In the genomic region with DNA sequence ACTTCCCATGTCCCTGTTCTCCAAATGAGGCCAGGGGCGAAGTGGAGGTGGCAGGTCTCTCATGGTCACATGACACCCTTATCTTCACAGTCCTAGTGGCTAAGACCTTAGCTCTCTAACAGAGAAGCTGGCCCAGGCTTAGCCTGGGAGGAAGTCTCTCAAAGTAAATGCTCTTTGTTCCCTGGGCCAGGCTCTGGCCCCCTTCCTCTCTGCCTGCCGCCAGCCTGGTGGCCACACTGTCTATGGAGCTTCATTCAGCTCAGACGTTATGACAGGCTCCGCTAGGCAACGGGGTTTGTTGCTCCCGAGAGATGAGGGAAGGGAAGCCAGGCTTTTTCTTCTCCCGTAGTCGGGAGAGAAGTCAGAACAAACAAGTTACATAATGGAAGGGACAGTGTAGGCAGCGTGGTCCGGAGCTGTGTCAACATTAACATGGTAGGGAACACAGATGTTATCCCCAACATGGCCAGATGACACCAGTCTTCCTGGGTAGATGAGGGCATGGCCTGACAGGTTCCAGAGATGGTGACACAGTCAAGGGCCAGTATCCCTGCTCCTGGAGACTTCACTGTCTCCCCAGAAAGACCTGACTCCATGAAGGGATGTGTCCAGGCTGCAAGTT, we compare ENCODE assay signal across 11 mouse cellular contexts. TPM values are rescaled to one million over a fixed set of nuclear protein-coding genes. Genes with fewer than 3 reads are reported as not detected.
DNase-seq lines count a peak whose midpoint lies in the region; ATAC-seq and TF ChIP-seq lines count a peak whose summit lies in the region.
"Had no signal": no experiment of that assay in that cellular context is flagged by ENCODE, and none has a peak within 500 bp of the region (broad histone marks: within the 10 kb centered on the region; RNA-seq: fewer than 3 reads in every experiment).

No protein-coding gene starts in this region.

- H3K79me3 ChIP-seq in C2C12 (ENCODE audit: low read depth): peaks cover 67% of the 10 kb centered on the region

- DNase-seq in heart, adult 11 months: peak; percentile 96
- DNase-seq in heart, postnatal 10 days: no peak
- peak in 1 of 3 experiments; percentile 16 for DNase-seq in liver, embryonic 14.5 days (ENCODE audit: low read depth in 3 of 3, low spot score in 3 of 3)
- no peak for DNase-seq in adrenal gland, adult 8-10 months
- no peak for DNase-seq in frontal cortex, postnatal 36 days (ENCODE audit: low spot score in 2 of 2)
- DNase-seq: adrenal gland, adult 2 months; cerebellum, postnatal 25 days had no signal

- H3K9ac ChIP-seq in heart, embryonic 15.5 days: no peak overlapping the region
- H3K9ac ChIP-seq in liver, embryonic 14.5 days (replicated peaks): no peak overlapping the region
- H3K9ac ChIP-seq in kidney, embryonic 15.5 days: no peak overlapping the region

- no peak overlapping the region for H3K4me3 ChIP-seq in C2C12 (ENCODE audit: insufficient read depth, poor library complexity, severe bottlenecking)
- H3K4me3 ChIP-seq in heart, embryonic 15.5 days: no peak overlapping the region
- no peak overlapping the region for H3K4me3 ChIP-seq in liver, embryonic 14.5 days (ENCODE audit: insufficient read depth in 1 of 2, low read depth in 2 of 2, low read length in 2 of 2)
- no peak overlapping the region for H3K4me3 ChIP-seq in kidney, embryonic 15.5 days (replicated peaks)

- H3K27ac ChIP-seq in heart, embryonic 15.5 days: peak overlapping the region; percentile 46
- H3K27ac ChIP-seq in liver, embryonic 14.5 days: no peak overlapping the region
- H3K27ac ChIP-seq in kidney, embryonic 15.5 days: no peak overlapping the region

- H3K79me2 ChIP-seq in C2C12 (ENCODE audit: control insufficient read depth, insufficient read depth): peaks cover 96% of the 10 kb centered on the region

- H3K4me1 ChIP-seq in heart, embryonic 15.5 days (replicated peaks): peaks cover 46% of the 10 kb centered on the region
- peaks cover 0 to 15% of the 10 kb centered on the region in 2 experiments; a peak in 3 of 4 replicates for H3K4me1 ChIP-seq in liver, embryonic 14.5 days (replicated peaks; ENCODE audit: control insufficient read depth in 2 of 2, insufficient read depth in 2 of 2, low read length in 1 of 2)
- H3K4me1 ChIP-seq in kidney, embryonic 15.5 days: peaks cover 30% of the 10 kb centered on the region

- H3K36me3 ChIP-seq in C2C12 (ENCODE audit: control insufficient read depth, insufficient read depth): peaks cover 21% of the 10 kb centered on the region
- H3K36me3 ChIP-seq in heart, embryonic 15.5 days: no peaks in the 10 kb centered on the region
- no peaks in the 10 kb centered on the region for H3K36me3 ChIP-seq in liver, embryonic 14.5 days (replicated peaks; ENCODE audit: control insufficient read depth, insufficient read depth, low read depth)
- H3K36me3 ChIP-seq in kidney, embryonic 15.5 days: 0 out of 2 replicates have a peak, but pooled peaks cover 9% of the 10 kb centered on the region

- H3K4me2 ChIP-seq in heart, embryonic 15.5 days: no peak overlapping the region; the same call in 1 of the 2 replicates
- H3K4me2 ChIP-seq in liver, embryonic 14.5 days (ENCODE audit: low read depth): peak overlapping the region; percentile 11; the same call in 1 of the 2 replicates
- no peak overlapping the region for H3K4me2 ChIP-seq in kidney, embryonic 15.5 days

- no peak for TF ChIP-seq CTCF in C2C12 (IDR thresholded peaks at IDR 0.05; ENCODE audit: control insufficient read depth, insufficient read depth, insufficient read length)
- TF ChIP-seq CTCF in liver, embryonic 14.5 days (IDR thresholded peaks at IDR 0.05; ENCODE audit: low read depth): no peak

- H3K9me3 ChIP-seq in heart, embryonic 15.5 days (replicated peaks): no peaks in the 10 kb centered on the region
- H3K9me3 ChIP-seq in liver, embryonic 14.5 days (ENCODE audit: control insufficient read depth, low read length): no peaks in the 10 kb centered on the region
- no peaks in the 10 kb centered on the region for H3K9me3 ChIP-seq in kidney, embryonic 15.5 days (replicated peaks)

- whole genome bisulfite sequencing in heart, embryonic 15.5 days: 28% methylated on average over 10 of the region's 10 CpGs
- 29% methylated on average over 10 of the region's 10 CpGs for WGBS in liver, embryonic 14.5 days (ENCODE audit: insufficient replicate concordance)
- WGBS in kidney, embryonic 15.5 days: 52% methylated on average over 10 of the region's 10 CpGs

- no peak overlapping the region for H3ac ChIP-seq in C2C12 (ENCODE audit: control insufficient read depth, insufficient read length, low read depth)

- TF ChIP-seq EP300 in liver, embryonic 14.5 days (IDR thresholded peaks at IDR 0.05; ENCODE audit: low read depth): no peak

- intact Hi-C loops in heart, postnatal 10 days (cut with DNase I): no loop called here

- peak; percentile 55; the same call in 1 of the 2 replicates for ATAC-seq in heart, embryonic 15.5 days (replicated peaks; ENCODE audit: insufficient number of reproducible peaks, insufficient read depth, low FRiP score, low read depth)
- peak; percentile 33; the same call in 1 of the 2 replicates for ATAC-seq in liver, embryonic 14.5 days (ENCODE audit: insufficient read depth)
- ATAC-seq in kidney, embryonic 15.5 days (replicated peaks; ENCODE audit: low FRiP score): no peak
- ATAC-seq: forebrain, embryonic 16.5 days had no signal

- no peaks in the 10 kb centered on the region for H3K27me3 ChIP-seq in C2C12 (ENCODE audit: control insufficient read depth, insufficient read depth, insufficient read length)
- H3K27me3 ChIP-seq in heart, embryonic 15.5 days: no peaks in the 10 kb centered on the region
- no peaks in the 10 kb centered on the region for H3K27me3 ChIP-seq in liver, embryonic 14.5 days (ENCODE audit: control insufficient read depth, insufficient read depth, low read length)
- no peaks in the 10 kb centered on the region for H3K27me3 ChIP-seq in kidney, embryonic 15.5 days

TF ChIP-seq in C2C12, 6 proteins besides CTCF, POLR2A, EP300 and RAD21:
- peak; percentile 17 for TF ChIP-seq USF1 (IDR thresholded peaks at IDR 0.05; ENCODE audit: low read depth)
- no peak for TF ChIP-seq CEBPB (IDR thresholded peaks at IDR 0.05; ENCODE audit: low read depth)
- TF ChIP-seq MAX (IDR thresholded peaks at IDR 0.05): no peak
- no peak for TF ChIP-seq MYOD1 (IDR thresholded peaks at IDR 0.05; ENCODE audit: control insufficient read depth, insufficient read length, low read depth)

RNA-seq across cellular contexts. Expression of gene Klhl26, which starts 7.4 kb away (rescaled TPM):
- total RNA-seq in heart, postnatal 10 days (2021): 1 to 10 TPM; 8.4 to 8.9 TPM
- 34.4 TPM for polyA plus RNA-seq in C2C12 (2012; fragmentation: generic; extraction: Trizol)
- 8.7 and 12.7 TPM in 2 replicates for polyA plus RNA-seq in heart, embryonic 15.5 days (2015; fragmentation: Nextera tagmentation; extraction: Ambion mirVana)
- 6.5 and 7.1 TPM in 2 replicates for polyA plus RNA-seq in liver, embryonic 14.5 days (2012; rRNA removed)
- polyA plus RNA-seq in liver, embryonic 14.5 days (2014; fragmentation: Nextera tagmentation; extraction: Ambion mirVana): 5.0 and 6.0 TPM in 2 replicates
- polyA plus RNA-seq in kidney, embryonic 15.5 days (2015; fragmentation: Nextera tagmentation; extraction: Ambion mirVana): 20.0 and 23.5 TPM in 2 replicates
- total RNA-seq in adrenal gland, adult 8-10 months (2022): 10 to 100 TPM; 27.3 to 35.8 (median 30.6) TPM

RNA-seq across cellular contexts. Expression of gene Tmem59l, which starts 17.8 kb away (rescaled TPM):
- not detected for total RNA-seq in heart, postnatal 10 days (2021)
- 0.36 TPM for polyA plus RNA-seq in C2C12 (2012; fragmentation: generic; extraction: Trizol)
- polyA plus RNA-seq in heart, embryonic 15.5 days (2015; fragmentation: Nextera tagmentation; extraction: Ambion mirVana): 0.24 and 0.96 TPM in 2 replicates
- polyA plus RNA-seq in liver, embryonic 14.5 days (2012; rRNA removed): 0.03 and 0.09 TPM in 2 replicates
- polyA plus RNA-seq in liver, embryonic 14.5 days (2014; fragmentation: Nextera tagmentation; extraction: Ambion mirVana): not detected in 2 replicates
- polyA plus RNA-seq in kidney, embryonic 15.5 days (2015; fragmentation: Nextera tagmentation; extraction: Ambion mirVana): 5.9 and 6.0 TPM in 2 replicates
- 10 to 100 TPM; 27.2 to 44.6 (median 31.0) TPM for total RNA-seq in adrenal gland, adult 8-10 months (2022)

RNA-seq across cellular contexts. Expression of gene Crlf1, which starts 23.6 kb away (rescaled TPM):
- under 1 TPM; 0.38 to 0.72 TPM for total RNA-seq in heart, postnatal 10 days (2021)
- polyA plus RNA-seq in C2C12 (2012; fragmentation: generic; extraction: Trizol): 294 TPM
- polyA plus RNA-seq in heart, embryonic 15.5 days (2015; fragmentation: Nextera tagmentation; extraction: Ambion mirVana): 3.8 and 11.1 TPM in 2 replicates
- polyA plus RNA-seq in liver, embryonic 14.5 days (2012; rRNA removed): 1.5 and 1.9 TPM in 2 replicates
- 3.7 and 4.0 TPM in 2 replicates for polyA plus RNA-seq in liver, embryonic 14.5 days (2014; fragmentation: Nextera tagmentation; extraction: Ambion mirVana)
- 21.1 and 24.1 TPM in 2 replicates for polyA plus RNA-seq in kidney, embryonic 15.5 days (2015; fragmentation: Nextera tagmentation; extraction: Ambion mirVana)
- 1 to 10 TPM in 1 of 4 experiments, under 1 TPM in 2, not detected in 1; 0.51 to 1.5 (median 0.59) TPM for total RNA-seq in adrenal gland, adult 8-10 months (2022)

RNA-seq across cellular contexts. Expression of gene Crtc1, which starts 30.0 kb away (rescaled TPM):
- total RNA-seq in heart, postnatal 10 days (2021): 10 to 100 TPM; 11.0 to 15.6 TPM
- polyA plus RNA-seq in C2C12 (2012; fragmentation: generic; extraction: Trizol): 11.7 TPM
- polyA plus RNA-seq in heart, embryonic 15.5 days (2015; fragmentation: Nextera tagmentation; extraction: Ambion mirVana): 8.7 and 14.2 TPM in 2 replicates
- polyA plus RNA-seq in liver, embryonic 14.5 days (2012; rRNA removed): 3.9 and 4.5 TPM in 2 replicates
- 2.9 and 3.9 TPM in 2 replicates for polyA plus RNA-seq in liver, embryonic 14.5 days (2014; fragmentation: Nextera tagmentation; extraction: Ambion mirVana)
- polyA plus RNA-seq in kidney, embryonic 15.5 days (2015; fragmentation: Nextera tagmentation; extraction: Ambion mirVana): 17.9 and 21.0 TPM in 2 replicates
- total RNA-seq in adrenal gland, adult 8-10 months (2022): 10 to 100 TPM; 25.3 to 52.7 (median 36.5) TPM

RNA-seq across cellular contexts. Expression of gene Rex1bd, which starts 37.1 kb away (rescaled TPM):
- 100 to 1,000 TPM; 108 to 114 TPM for total RNA-seq in heart, postnatal 10 days (2021)
- polyA plus RNA-seq in C2C12 (2012; fragmentation: generic; extraction: Trizol): 199 TPM
- polyA plus RNA-seq in heart, embryonic 15.5 days (2015; fragmentation: Nextera tagmentation; extraction: Ambion mirVana): 116 and 117 TPM in 2 replicates
- 55.1 and 71.6 TPM in 2 replicates for polyA plus RNA-seq in liver, embryonic 14.5 days (2012; rRNA removed)
- polyA plus RNA-seq in liver, embryonic 14.5 days (2014; fragmentation: Nextera tagmentation; extraction: Ambion mirVana): 72.0 and 74.2 TPM in 2 replicates
- polyA plus RNA-seq in kidney, embryonic 15.5 days (2015; fragmentation: Nextera tagmentation; extraction: Ambion mirVana): 128 and 133 TPM in 2 replicates
- total RNA-seq in adrenal gland, adult 8-10 months (2022): 100 to 1,000 TPM; 126 to 165 (median 148) TPM

Comparison
In these comparisons a context has a peak if more than half of its experiments do, and no peak if none do; other contexts are left out.
1. RNA of gene Crlf1, which starts 23.6 kb away (polyA plus RNA-seq): 294 TPM in C2C12 (single experiment); 21.1 to 24.1 TPM in kidney, embryonic 15.5 days, 3.8 to 11.1 TPM in heart, embryonic 15.5 days and 1.5 to 4.0 TPM in liver, embryonic 14.5 days; every median in the first group is over 10 times any median in the second.